Mouse (Mus musculus): Measurements from ENCODE around the gene Ces4a.

DNA sequence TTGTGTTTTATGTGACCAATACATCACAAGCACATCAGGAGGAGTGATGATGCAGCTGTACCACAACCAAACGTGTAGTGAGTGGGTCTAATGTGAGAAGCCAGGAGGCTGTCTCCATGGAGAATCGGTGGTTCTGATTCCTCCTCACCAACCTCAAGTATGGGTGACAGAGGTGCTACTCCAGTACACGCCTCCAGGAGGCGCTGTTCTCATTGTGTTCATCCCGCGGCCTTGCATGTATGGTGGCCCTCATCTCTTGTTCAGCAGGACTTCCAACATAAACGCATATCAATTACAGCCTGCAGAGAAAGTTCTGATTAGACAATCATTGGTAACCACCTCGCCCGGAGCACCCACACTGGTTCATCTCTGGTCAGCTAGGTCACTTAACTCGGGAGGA is 26.0 kb downstream of the Ces4a start:
- TF ChIP-seq CTCF (IDR thresholded peaks at IDR 0.05; ENCODE audit: low read depth) = peak; percentile 82
- no peak for TF ChIP-seq EP300 (IDR thresholded peaks at IDR 0.05; ENCODE audit: low read depth)

Measured in liver, embryonic 14.5 days (tissue).